Mouse (Mus musculus) limb, embryonic 14.5 days (tissue): ENCODE data around the gene Lcn5. TPM values are rescaled to one million over a fixed set of nuclear protein-coding genes. Genes with fewer than 3 reads are reported as not detected.

ENCODE experiments used
- ATAC-seq: fragments of 200-750 bp; cut with Nextera tagmentation; 2 replicates; pipeline ENCODE4 v1.8.0; 2017; ENCODE audit warnings: low read depth, moderate number of reproducible peaks, moderate TSS enrichment; ENCODE audit not compliant: low FRiP score
- DNase-seq: peaks from one replicate; pipeline ENCODE4 v3.0.0-alpha.2; 2015; ENCODE audit warnings: low spot score
- H3K27ac ChIP-seq: fragments of 300-500 bp; sonication (generic); replicated peaks from 2 replicates; pipeline ENCODE4 v1.5.1; 2014; ENCODE audit warnings: low read depth, mild to moderate bottlenecking, low read length, moderate library complexity, mixed read lengths
- H3K27me3 ChIP-seq: fragments of 300-500 bp; sonication (generic); 2 replicates; pipeline ENCODE4 v1.6.1; 2014; ENCODE audit warnings: low read length, mixed read lengths; ENCODE audit not compliant: control insufficient read depth, insufficient read depth
- H3K36me3 ChIP-seq: fragments of 300-500 bp; sonication (generic); 2 replicates; pipeline ENCODE4 v1.6.1; 2014; ENCODE audit warnings: mild to moderate bottlenecking, low read length, moderate library complexity, mixed read lengths; ENCODE audit not compliant: control insufficient read depth, insufficient read depth
- H3K4me1 ChIP-seq: fragments of 300-500 bp; sonication (generic); 2 replicates; pipeline ENCODE4 v1.6.1; 2014; ENCODE audit warnings: antibody characterized with exemption, low read length, mixed read lengths; ENCODE audit not compliant: control insufficient read depth, insufficient read depth
- H3K4me2 ChIP-seq: fragments of 300-500 bp; sonication (generic); replicated peaks from 2 replicates; pipeline ENCODE4 v1.6.1; 2014; ENCODE audit warnings: low read depth, mild to moderate bottlenecking, low read length, moderate library complexity; ENCODE audit not compliant: severe bottlenecking
- H3K4me3 ChIP-seq: fragments of 300-500 bp; sonication (generic); replicated peaks from 2 replicates; pipeline ENCODE4 v1.5.1; 2014; ENCODE audit warnings: low read length
- H3K9ac ChIP-seq: fragments of 300-500 bp; sonication (generic); 2 replicates; pipeline ENCODE4 v1.6.1; 2014; ENCODE audit warnings: mild to moderate bottlenecking, low read depth, low read length, moderate library complexity; ENCODE audit not compliant: severe bottlenecking
- H3K9me3 ChIP-seq: fragments of 300-500 bp; sonication (generic); 2 replicates; pipeline ENCODE4 v1.6.1; 2016; ENCODE audit warnings: low read length; ENCODE audit not compliant: control insufficient read depth
- POLR2A ChIP-seq: fragments of 200-500 bp; IDR thresholded peaks from 2 replicates; pipeline ENCODE4 v1.8.0; 2012; ENCODE audit warnings: inconsistent platforms, mild to moderate bottlenecking, moderate library complexity, borderline replicate concordance; ENCODE audit not compliant: insufficient read depth, insufficient read length; ENCODE audit errors: extremely low read depth
- WGBS: fragments of 180-500 bp; shearing (Covaris S2); extraction: QIAGEN DNeasy Blood & Tissue Kit; methylation state at CpG from one replicate; pipeline ENCODE4 v1.1.7; 2014; 5-methylcytosine and 5-hydroxymethylcytosine counted together
- polyA plus RNA-seq, 2 experiments: library from polyadenylated mRNA; depleted of rRNA in 1 of 2; stranded (reverse) in 1 of 2; unstranded in 1 of 2; fragments of >200 nt; fragmentation: Nextera tagmentation in 1 of 2; extraction: Ambion mirVana in 1 of 2; gene quantifications; 2 replicates each; pipeline versions ENCODE4 v1.2.1 to v1.2.3; 2012 to 2014

Gene Lcn5
- polyA plus RNA-seq, 2 experiments = not detected

DNA sequence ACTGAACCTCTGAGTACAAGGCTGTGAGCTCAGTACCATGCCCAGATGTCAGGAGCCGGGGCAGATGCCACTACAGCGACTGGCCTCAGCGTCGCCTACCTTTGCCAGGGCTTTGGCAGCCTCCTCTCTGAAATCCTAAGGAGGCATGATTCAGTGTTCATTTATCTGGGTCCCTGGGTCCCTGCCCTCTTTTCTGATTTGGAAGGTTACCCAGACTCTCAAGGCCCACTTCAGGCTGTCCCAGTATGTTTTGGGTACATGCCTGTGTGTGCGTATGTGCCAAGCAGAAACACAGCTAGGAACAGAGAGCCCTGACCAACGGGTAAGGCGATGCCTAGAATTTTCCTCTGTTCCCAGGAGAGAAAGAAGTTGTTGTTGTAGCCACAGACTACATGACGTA lies 2.5 kb downstream of the Lcn5 start:
- Histone ChIP-seq H3K27ac (no peak overlapping the region), H3K36me3 (no peaks in the 10 kb centered on the region), H3K4me1 (no peaks in the 10 kb centered on the region), H3K27me3 (no peaks in the 10 kb centered on the region), H3K4me3 (no peak overlapping the region), H3K9me3 (no peaks in the 10 kb centered on the region), H3K9ac (no peak overlapping the region), H3K4me2 (no peak overlapping the region)
- ATAC-seq (no peak), DNase-seq (no peak)
- no peak for TF ChIP-seq POLR2A
- 89% methylated on average over 8 of the region's 8 CpGs for WGBS

- Histone ChIP-seq H3K9ac (no peak overlapping the region), H3K4me1 (no peaks in the 10 kb centered on the region), H3K36me3 (no peaks in the 10 kb centered on the region), H3K27ac (no peak overlapping the region), H3K9me3 (no peaks in the 10 kb centered on the region), H3K27me3 (no peaks in the 10 kb centered on the region), H3K4me3 (no peak overlapping the region), H3K4me2 (no peak overlapping the region)
- DNase-seq (no peak), ATAC-seq (no peak)
- TF ChIP-seq POLR2A = no peak
- WGBS = 84% methylated on average over 6 of the region's 6 CpGs
Observed at GRCm38 (mm10) chr2:25661245-25661970, 3.7 kb downstream of the Lcn5 start.

GRCm38 (mm10) chr2:25663511-25663910 lies 5.8 kb downstream of the Lcn5 start:
- Histone ChIP-seq H3K9me3 (no peaks in the 10 kb centered on the region), H3K4me1 (no peaks in the 10 kb centered on the region), H3K4me2 (no peak overlapping the region), H3K4me3 (no peak overlapping the region), H3K36me3 (no peaks in the 10 kb centered on the region), H3K27me3 (no peaks in the 10 kb centered on the region), H3K9ac (no peak overlapping the region), H3K27ac (no peak overlapping the region)
- DNase-seq (no peak), ATAC-seq (no peak)
- no peak for TF ChIP-seq POLR2A
- 56% methylated on average over 1 of the region's 1 CpGs for WGBS

DNA sequence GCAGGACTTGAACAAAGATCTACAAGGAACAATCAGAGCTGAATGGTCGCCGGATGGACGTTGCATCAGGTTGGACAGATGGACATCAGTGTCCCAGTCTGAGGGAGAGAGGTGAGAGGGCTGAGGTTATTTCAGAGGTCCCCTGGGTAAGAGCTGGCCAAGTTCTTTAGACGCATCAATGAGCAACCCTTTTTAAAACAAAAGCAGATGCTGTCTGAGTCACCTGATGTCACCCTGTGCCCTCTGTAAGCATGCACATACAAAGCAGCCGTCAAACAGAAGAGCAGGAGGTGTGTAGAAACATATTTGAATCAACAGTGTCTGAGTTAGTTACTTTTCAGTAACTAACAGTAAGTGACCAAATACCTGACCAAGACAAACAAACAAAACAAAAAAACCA lies 6.4 kb downstream of the Lcn5 start:
- Histone ChIP-seq H3K4me2 (no peak overlapping the region), H3K27ac (no peak overlapping the region), H3K36me3 (no peaks in the 10 kb centered on the region), H3K9me3 (no peaks in the 10 kb centered on the region), H3K27me3 (no peaks in the 10 kb centered on the region), H3K4me1 (no peaks in the 10 kb centered on the region), H3K4me3 (no peak overlapping the region), H3K9ac (no peak overlapping the region)
- 79% methylated on average over 5 of the region's 5 CpGs for WGBS
- no peak for DNase-seq
- no peak for ATAC-seq
- no peak for TF ChIP-seq POLR2A

DNA sequence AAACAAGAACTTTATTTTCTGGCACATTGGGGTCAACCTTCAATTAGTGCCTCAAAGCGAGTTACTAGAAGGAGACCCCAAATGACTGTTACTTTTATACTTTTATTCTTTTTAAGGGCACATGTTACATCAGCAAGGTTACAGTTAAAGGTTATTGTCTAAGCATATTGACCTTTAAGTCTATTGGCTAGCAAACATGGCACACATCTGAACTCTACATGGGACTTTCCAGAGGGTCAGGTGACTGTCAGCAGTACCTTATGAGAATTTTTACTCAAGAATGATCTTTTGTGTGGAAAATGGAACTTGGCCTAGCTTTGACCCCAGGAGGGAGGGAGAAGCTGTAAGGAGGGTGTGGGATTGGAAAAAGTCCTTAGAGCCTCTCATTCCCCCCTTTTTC lies 8.8 kb downstream of the Lcn5 start:
- ATAC-seq = no peak
- H3K4me1 ChIP-seq = no peaks in the 10 kb centered on the region
- DNase-seq = no peak
- no peak overlapping the region for H3K4me2 ChIP-seq
- TF ChIP-seq POLR2A = no peak
- H3K4me3 ChIP-seq = no peak overlapping the region
- no peaks in the 10 kb centered on the region for H3K27me3 ChIP-seq
- H3K36me3 ChIP-seq = no peaks in the 10 kb centered on the region
- 72% methylated on average over 1 of the region's 1 CpGs for WGBS
- no peaks in the 10 kb centered on the region for H3K9me3 ChIP-seq
- no peak overlapping the region for H3K27ac ChIP-seq
- H3K9ac ChIP-seq = no peak overlapping the region
